15 mouse cellular contexts compared by ENCODE assay signal in the genomic region with DNA sequence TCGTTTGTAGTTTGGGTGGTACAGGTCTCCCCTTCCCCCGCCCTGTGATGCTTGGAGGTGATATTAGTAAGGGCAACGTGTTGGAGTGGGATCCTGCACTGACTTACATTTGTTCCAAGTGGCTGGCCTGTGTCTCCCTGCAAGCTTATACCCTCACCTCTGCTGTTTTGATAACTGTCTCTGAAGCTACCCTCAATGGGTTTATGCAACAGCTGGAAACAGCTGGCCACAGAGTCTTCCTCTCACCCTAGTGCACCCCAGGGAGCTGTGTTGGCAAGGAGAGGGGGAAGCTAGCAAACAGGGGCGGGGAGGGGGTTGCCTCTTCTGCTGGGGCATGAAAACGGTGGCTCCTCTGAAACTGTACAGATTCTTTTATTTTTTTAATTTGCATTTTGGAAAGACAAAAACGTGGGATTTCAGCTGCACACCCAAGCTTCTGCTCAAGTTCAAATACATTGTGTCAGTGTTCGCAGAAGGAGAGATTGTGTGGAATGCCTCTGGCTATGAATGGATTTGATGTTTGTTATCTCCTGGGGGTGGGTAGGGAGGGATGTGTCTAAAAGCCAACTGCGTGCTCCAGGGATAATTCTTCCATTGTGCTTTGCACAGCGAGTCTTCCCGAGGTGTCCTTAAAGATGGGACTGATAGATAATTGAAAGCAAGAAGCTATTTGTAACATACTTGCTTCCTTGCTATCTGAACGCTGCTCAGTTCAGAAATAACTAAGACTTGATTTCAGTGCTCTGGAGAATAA.
DNase-seq lines count a peak whose midpoint lies in the region; ATAC-seq lines count a peak whose summit lies in the region.
"Had no signal": no experiment of that assay in that cellular context is flagged by ENCODE, and none has a peak within 500 bp of the region (broad histone marks: within the 10 kb centered on the region; RNA-seq: fewer than 3 reads in every experiment).

No protein-coding gene starts in this region.

- H3K4me2 ChIP-seq in heart, embryonic 11.5 days, result no peak overlapping the region
- H3K4me2 ChIP-seq: limb, embryonic 12.5 days; neural tube, embryonic 13.5 days had no signal

- ATAC-seq in heart, embryonic 11.5 days (replicated peaks; ENCODE audit: insufficient number of reproducible peaks, low FRiP score, low TSS enrichment), result no peak
- ATAC-seq: inflammation-experienced regulatory T-cells, adult 6 months had no signal

- H3K4me1 ChIP-seq in heart, embryonic 11.5 days (ENCODE audit: control insufficient read depth, insufficient read depth, low read length), result no peaks in the 10 kb centered on the region

- no peak overlapping the region for H3K4me3 ChIP-seq in heart, embryonic 11.5 days (ENCODE audit: low read depth, low read length)
- H3K4me3 ChIP-seq: limb, embryonic 12.5 days; neural tube, embryonic 13.5 days had no signal

- no peaks in the 10 kb centered on the region for H3K36me3 ChIP-seq in heart, embryonic 11.5 days (ENCODE audit: control insufficient read depth, insufficient read depth, low read length)
- H3K36me3 ChIP-seq: limb, embryonic 12.5 days; neural tube, embryonic 13.5 days had no signal

- no peak overlapping the region for H3K27ac ChIP-seq in heart, embryonic 11.5 days (ENCODE audit: low read depth, low read length)
- H3K27ac ChIP-seq: limb, embryonic 12.5 days; neural tube, embryonic 13.5 days had no signal

- WGBS in heart, embryonic 11.5 days (ENCODE audit: insufficient replicate concordance), result 36% methylated on average over 11 of the region's 11 CpGs

- no peaks in the 10 kb centered on the region for H3K9me3 ChIP-seq in heart, embryonic 11.5 days (replicated peaks; ENCODE audit: control insufficient read depth, low read length)
- H3K9me3 ChIP-seq: limb, embryonic 12.5 days; neural tube, embryonic 13.5 days had no signal

- DNase-seq in heart, adult 9 months (ENCODE audit: low spot score in 2 of 2), result peak; percentile 36 to 44
- peak; percentile 23 for DNase-seq in lung, postnatal 10 days
- DNase-seq in lung, postnatal 36 days, result no peak
- DNase-seq in kidney, postnatal 14 days, result peak; percentile 45
- DNase-seq in testis, postnatal 10 days (ENCODE audit: low spot score), result peak; percentile 63
- DNase-seq in cerebellum, adult 18-20 months, result no peak
- DNase-seq in cerebellum, adult 8-10 months, result no peak
- DNase-seq: gastrocnemius, postnatal 36 days; layer of hippocampus, adult 9-11 months; lung, adult 18-20 months; right cerebral cortex, postnatal 14 days had no signal

- no peaks in the 10 kb centered on the region for H3K27me3 ChIP-seq in heart, embryonic 11.5 days (ENCODE audit: control insufficient read depth, insufficient read depth, low read length)
- H3K27me3 ChIP-seq: limb, embryonic 12.5 days; neural tube, embryonic 13.5 days had no signal

- no peak overlapping the region for H3K9ac ChIP-seq in heart, embryonic 11.5 days (ENCODE audit: low read depth, low read length)
- H3K9ac ChIP-seq: limb, embryonic 12.5 days; neural tube, embryonic 13.5 days had no signal

Comparison
In these comparisons a context has a peak if more than half of its experiments do, and no peak if none do; other contexts are left out.
1. DNase-seq: peak in heart, adult 9 months (2 of 2), lung, postnatal 10 days (single experiment), kidney, postnatal 14 days (single experiment) and testis, postnatal 10 days (single experiment); none in lung, postnatal 36 days (single experiment), cerebellum, adult 18-20 months (0 of 2) and cerebellum, adult 8-10 months (single experiment).